Mouse (Mus musculus): ENCODE data around the gene Gabrb3. TPM values are rescaled to one million over a fixed set of nuclear protein-coding genes. Genes with fewer than 3 reads are reported as not detected.

The Gabrb3 gene
- polyA plus RNA-seq, 1 experiment from 2014 or later = 74.4 TPM

- no peak for ATAC-seq (ENCODE audit: low FRiP score)
- Histone ChIP-seq H3K4me1 (replicated peaks; ENCODE audit: control insufficient read depth, insufficient read depth, low read length) (no peaks in the 10 kb centered on the region), H3K36me3 (replicated peaks; ENCODE audit: control insufficient read depth, insufficient read depth) (no peaks in the 10 kb centered on the region), H3K9ac (no peak overlapping the region), H3K9me3 (ENCODE audit: control insufficient read depth, low read length) (no peaks in the 10 kb centered on the region), H3K27ac (no peak overlapping the region), H3K4me2 (replicated peaks) (no peak overlapping the region), H3K27me3 (ENCODE audit: control insufficient read depth, insufficient read depth, low read length) (no peaks in the 10 kb centered on the region), H3K4me3 (replicated peaks; ENCODE audit: low read length) (no peak overlapping the region)
- no peak for DNase-seq (ENCODE audit: low spot score)
- 90% methylated on average over 1 of the region's 1 CpGs for WGBS
Observed at GRCm38 (mm10) chr7:57422675-57423074, 3.2 kb downstream of the Gabrb3 start.

- whole genome bisulfite sequencing = 72% methylated on average over 1 of the region's 1 CpGs
Observed at GRCm38 (mm10) chr7:57448239-57448638, 28.7 kb downstream of the Gabrb3 start.

GRCm38 (mm10) chr7:57460354-57460753 is 40.9 kb downstream of the Gabrb3 start:
- DNase-seq (ENCODE audit: low spot score) (no peak), ATAC-seq (ENCODE audit: low FRiP score) (no peak)
- Histone ChIP-seq H3K4me2 (replicated peaks) (no peak overlapping the region), H3K4me1 (replicated peaks; ENCODE audit: control insufficient read depth, insufficient read depth, low read length) (no peaks in the 10 kb centered on the region), H3K9me3 (ENCODE audit: control insufficient read depth, low read length) (no peaks in the 10 kb centered on the region), H3K27me3 (ENCODE audit: control insufficient read depth, insufficient read depth, low read length) (no peaks in the 10 kb centered on the region), H3K27ac (no peak overlapping the region), H3K4me3 (replicated peaks; ENCODE audit: low read length) (no peak overlapping the region), H3K36me3 (replicated peaks; ENCODE audit: control insufficient read depth, insufficient read depth) (no peaks in the 10 kb centered on the region), H3K9ac (no peak overlapping the region)
- 73% methylated on average over 5 of the region's 5 CpGs for WGBS

More at GRCm38 (mm10) chr7:57448239-57448638, 28.7 kb downstream of the Gabrb3 start:
- Histone ChIP-seq H3K4me1 (replicated peaks; ENCODE audit: control insufficient read depth, insufficient read depth, low read length) (no peaks in the 10 kb centered on the region), H3K4me2 (replicated peaks) (no peak overlapping the region), H3K9ac (no peak overlapping the region), H3K9me3 (ENCODE audit: control insufficient read depth, low read length) (no peaks in the 10 kb centered on the region), H3K27ac (no peak overlapping the region), H3K36me3 (replicated peaks; ENCODE audit: control insufficient read depth, insufficient read depth) (no peaks in the 10 kb centered on the region), H3K27me3 (ENCODE audit: control insufficient read depth, insufficient read depth, low read length) (no peaks in the 10 kb centered on the region), H3K4me3 (replicated peaks; ENCODE audit: low read length) (no peak overlapping the region)
- ATAC-seq (ENCODE audit: low FRiP score) (no peak), DNase-seq (ENCODE audit: low spot score) (no peak)

DNA sequence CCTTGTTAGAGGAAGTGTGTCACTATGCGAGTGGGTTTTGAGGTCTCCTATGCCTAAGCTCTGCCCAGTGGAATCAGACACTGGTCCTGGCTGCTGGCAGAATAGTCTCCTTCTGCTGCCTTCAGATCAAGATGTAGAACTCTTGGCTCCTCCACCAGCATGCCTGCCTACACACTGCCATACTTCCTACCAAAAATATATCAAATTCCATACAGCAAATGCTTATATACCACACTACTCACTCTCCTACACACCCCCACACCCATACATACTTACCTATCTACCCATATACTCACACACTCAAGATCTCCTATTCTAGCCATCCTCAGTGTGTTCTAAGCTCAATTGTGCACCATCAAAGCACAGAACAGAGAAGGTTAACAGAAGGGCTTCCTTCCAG is 51.8 kb downstream of the Gabrb3 start:
- DNase-seq (ENCODE audit: low spot score) = no peak
- Histone ChIP-seq H3K4me3 (replicated peaks; ENCODE audit: low read length) (no peak overlapping the region), H3K36me3 (replicated peaks; ENCODE audit: control insufficient read depth, insufficient read depth) (no peaks in the 10 kb centered on the region), H3K9me3 (ENCODE audit: control insufficient read depth, low read length) (no peaks in the 10 kb centered on the region), H3K27me3 (ENCODE audit: control insufficient read depth, insufficient read depth, low read length) (no peaks in the 10 kb centered on the region), H3K27ac (no peak overlapping the region), H3K4me1 (replicated peaks; ENCODE audit: control insufficient read depth, insufficient read depth, low read length) (no peaks in the 10 kb centered on the region), H3K4me2 (replicated peaks) (no peak overlapping the region), H3K9ac (no peak overlapping the region)
- WGBS = 100% methylated on average over 1 of the region's 1 CpGs
- ATAC-seq (ENCODE audit: low FRiP score) = no peak

GRCm38 (mm10) chr7:57473811-57474525 is 54.5 kb downstream of the Gabrb3 start:
- 86% methylated on average over 4 of the region's 4 CpGs for WGBS

DNA sequence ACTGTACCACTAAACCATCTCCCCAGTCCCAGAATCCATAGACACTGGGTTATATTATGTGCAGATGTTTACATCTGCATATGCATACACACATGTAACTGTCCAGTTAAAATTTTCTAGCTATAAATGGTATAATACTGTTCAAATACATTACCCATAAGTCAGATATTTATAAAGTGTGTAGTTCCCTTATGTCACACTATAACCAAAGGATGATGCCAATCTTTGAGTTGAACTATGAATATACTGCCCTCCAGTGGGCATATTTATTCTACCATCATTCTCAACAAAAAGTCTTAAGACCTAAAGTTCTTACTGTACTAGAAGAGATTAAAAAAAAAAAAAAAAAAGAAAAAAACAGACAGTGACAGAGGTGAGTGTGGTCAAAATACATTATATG is 63.4 kb downstream of the Gabrb3 start:
- ATAC-seq (ENCODE audit: low FRiP score) (no peak), DNase-seq (ENCODE audit: low spot score) (peak; percentile 56)
- Histone ChIP-seq H3K9me3 (ENCODE audit: control insufficient read depth, low read length) (no peaks in the 10 kb centered on the region), H3K27ac (no peak overlapping the region), H3K4me2 (replicated peaks) (no peak overlapping the region), H3K4me3 (replicated peaks; ENCODE audit: low read length) (no peak overlapping the region), H3K27me3 (ENCODE audit: control insufficient read depth, insufficient read depth, low read length) (no peaks in the 10 kb centered on the region), H3K4me1 (replicated peaks; ENCODE audit: control insufficient read depth, insufficient read depth, low read length) (no peaks in the 10 kb centered on the region), H3K9ac (no peak overlapping the region), H3K36me3 (replicated peaks; ENCODE audit: control insufficient read depth, insufficient read depth) (no peaks in the 10 kb centered on the region)

More at GRCm38 (mm10) chr7:57473811-57474525, 54.5 kb downstream of the Gabrb3 start:
- DNase-seq (ENCODE audit: low spot score) (peak; percentile 85), ATAC-seq (ENCODE audit: low FRiP score) (peak; percentile 87)
- H3K27me3 ChIP-seq (ENCODE audit: control insufficient read depth, insufficient read depth, low read length) = no peaks in the 10 kb centered on the region
- H3K4me3 ChIP-seq (replicated peaks; ENCODE audit: low read length) = no peak overlapping the region
- no peak overlapping the region for H3K4me2 ChIP-seq (replicated peaks)
- H3K9ac ChIP-seq = no peak overlapping the region
- H3K9me3 ChIP-seq (ENCODE audit: control insufficient read depth, low read length) = no peaks in the 10 kb centered on the region
- H3K4me1 ChIP-seq (replicated peaks; ENCODE audit: control insufficient read depth, insufficient read depth, low read length) = no peaks in the 10 kb centered on the region
- no peaks in the 10 kb centered on the region for H3K36me3 ChIP-seq (replicated peaks; ENCODE audit: control insufficient read depth, insufficient read depth)
- H3K27ac ChIP-seq = no peak overlapping the region

GRCm38 (mm10) chr7:57486907-57487306 is 67.4 kb downstream of the Gabrb3 start:
- no peak for ATAC-seq (ENCODE audit: low FRiP score)
- Histone ChIP-seq H3K36me3 (replicated peaks; ENCODE audit: control insufficient read depth, insufficient read depth) (no peaks in the 10 kb centered on the region; the same call in 1 of the 2 replicates), H3K4me1 (replicated peaks; ENCODE audit: control insufficient read depth, insufficient read depth, low read length) (no peaks in the 10 kb centered on the region), H3K27ac (no peak overlapping the region), H3K4me3 (replicated peaks; ENCODE audit: low read length) (no peak overlapping the region), H3K4me2 (replicated peaks) (no peak overlapping the region), H3K27me3 (ENCODE audit: control insufficient read depth, insufficient read depth, low read length) (no peaks in the 10 kb centered on the region), H3K9me3 (ENCODE audit: control insufficient read depth, low read length) (no peaks in the 10 kb centered on the region), H3K9ac (no peak overlapping the region)
- 79% methylated on average over 6 of the region's 6 CpGs for WGBS
- no peak for DNase-seq (ENCODE audit: low spot score)

DNA sequence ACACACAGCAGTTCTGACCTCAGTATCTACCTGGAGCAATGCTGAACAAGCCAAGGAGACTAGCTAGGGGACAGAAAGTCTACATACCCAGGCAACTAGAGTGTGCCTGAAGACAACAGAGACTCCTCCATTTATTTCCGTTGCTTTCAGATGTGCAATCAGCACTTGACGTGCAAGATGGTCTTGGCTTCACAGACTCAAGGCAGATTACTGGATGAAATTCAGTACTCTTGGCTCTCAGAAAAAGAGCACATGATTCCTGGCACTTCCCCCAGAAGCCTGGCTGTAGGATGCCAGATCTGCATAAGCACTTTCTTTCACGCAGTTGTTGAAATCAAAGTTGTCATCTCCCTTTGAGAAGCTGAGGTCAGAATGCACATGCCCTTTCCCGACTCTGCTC is 72.3 kb downstream of the Gabrb3 start:
- no peak overlapping the region for H3K27ac ChIP-seq
- H3K36me3 ChIP-seq (replicated peaks; ENCODE audit: control insufficient read depth, insufficient read depth) = no peaks in the 10 kb centered on the region; the same call in 1 of the 2 replicates
- no peaks in the 10 kb centered on the region for H3K4me1 ChIP-seq (replicated peaks; ENCODE audit: control insufficient read depth, insufficient read depth, low read length)
- no peaks in the 10 kb centered on the region for H3K27me3 ChIP-seq (ENCODE audit: control insufficient read depth, insufficient read depth, low read length)
- WGBS = 75% methylated on average over 4 of the region's 4 CpGs
- no peak overlapping the region for H3K4me3 ChIP-seq (replicated peaks; ENCODE audit: low read length)
- ATAC-seq (ENCODE audit: low FRiP score) = no peak
- H3K4me2 ChIP-seq (replicated peaks) = no peak overlapping the region
- H3K9me3 ChIP-seq (ENCODE audit: control insufficient read depth, low read length) = no peaks in the 10 kb centered on the region
- no peak for DNase-seq (ENCODE audit: low spot score)
- no peak overlapping the region for H3K9ac ChIP-seq

- no peak overlapping the region for H3K4me3 ChIP-seq (replicated peaks; ENCODE audit: low read length)
- no peak overlapping the region for H3K9ac ChIP-seq
- H3K9me3 ChIP-seq (ENCODE audit: control insufficient read depth, low read length) = no peaks in the 10 kb centered on the region
- H3K4me1 ChIP-seq (replicated peaks; ENCODE audit: control insufficient read depth, insufficient read depth, low read length) = no peaks in the 10 kb centered on the region
- H3K36me3 ChIP-seq (replicated peaks; ENCODE audit: control insufficient read depth, insufficient read depth) = no peaks in the 10 kb centered on the region
- H3K27ac ChIP-seq = no peak overlapping the region
- DNase-seq (ENCODE audit: low spot score) (no peak), ATAC-seq (ENCODE audit: low FRiP score) (no peak)
- WGBS = 83% methylated on average over 4 of the region's 4 CpGs
- peaks cover 9% of the 10 kb centered on the region for H3K27me3 ChIP-seq (ENCODE audit: control insufficient read depth, insufficient read depth, low read length)
- no peak overlapping the region for H3K4me2 ChIP-seq (replicated peaks)
Observed at GRCm38 (mm10) chr7:57502809-57503208, 83.3 kb downstream of the Gabrb3 start.

All from hindbrain, embryonic 14.5 days (tissue).